Mouse (Mus musculus): ENCODE data around the gene Ints13.

Gene Ints13

DNA sequence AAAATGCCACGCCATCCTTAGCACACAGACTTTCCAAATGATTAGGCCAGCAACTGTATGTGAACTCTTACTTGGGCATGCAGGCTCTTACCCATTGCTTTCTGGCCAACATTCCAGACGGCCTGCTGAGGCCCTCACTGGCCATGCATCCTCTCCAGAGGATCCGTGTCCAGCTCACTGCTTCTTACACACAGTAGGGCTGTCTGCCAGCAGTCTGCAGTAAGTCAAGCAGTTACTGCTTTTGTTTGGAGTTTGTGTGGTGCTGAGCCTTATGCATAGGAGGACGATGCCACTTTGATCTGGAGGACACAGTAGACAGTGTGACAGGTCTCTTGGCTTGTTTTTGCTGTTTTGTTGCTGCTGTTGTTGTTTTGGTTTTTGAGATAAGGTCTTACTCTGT is 39.0 kb downstream of the Ints13 start:
- DNase-seq (ENCODE audit: low spot score in 2 of 2): no peak

DNA sequence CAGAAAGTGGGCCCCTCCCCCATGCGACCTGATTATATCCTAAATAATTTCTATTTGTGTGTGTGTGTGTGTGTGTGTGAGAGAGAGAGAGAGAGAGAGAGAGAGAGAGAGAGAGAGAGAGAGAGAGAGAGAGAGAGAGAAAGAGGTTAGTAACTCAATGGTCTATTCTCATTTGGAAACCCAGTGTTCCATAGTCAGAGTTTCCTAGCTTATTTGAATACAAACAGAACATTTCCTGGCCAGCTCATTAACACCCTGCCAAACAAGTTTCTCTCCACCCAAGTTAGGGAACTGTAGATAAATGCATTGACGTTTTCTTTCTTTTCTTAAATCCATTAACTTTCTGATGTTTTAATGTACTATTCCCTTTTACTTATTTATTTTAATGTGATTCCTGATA is 39.6 kb downstream of the Ints13 start:
- no peak for DNase-seq (ENCODE audit: low spot score in 2 of 2)

DNA sequence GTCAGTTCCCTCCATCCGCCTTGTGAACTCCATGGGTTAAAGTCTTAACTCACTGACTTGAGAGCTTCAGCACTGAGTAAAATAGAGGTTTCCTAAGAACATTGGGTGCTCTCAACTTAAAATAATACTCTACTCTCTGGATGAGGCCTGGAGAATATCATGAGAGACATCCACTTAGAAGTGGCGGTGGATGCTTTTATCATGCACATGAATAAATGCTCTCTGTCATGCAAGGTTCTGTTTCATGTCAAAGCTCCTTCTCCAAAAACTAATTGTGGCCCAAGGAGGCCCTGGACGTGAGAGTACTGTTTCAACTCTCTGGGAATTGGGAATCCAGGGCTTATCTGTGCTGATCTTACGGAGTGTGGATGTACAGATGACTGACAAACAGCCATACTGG is 40.5 kb downstream of the Ints13 start:
- no peak for DNase-seq (ENCODE audit: low spot score in 2 of 2)

- no peak for DNase-seq (ENCODE audit: low spot score in 2 of 2)
These were observed 42.1 kb downstream of the Ints13 start for GRCm38 (mm10) chr6:146535501-146535900.

GRCm38 (mm10) chr6:146533146-146533545 is 44.5 kb downstream of the Ints13 start:
- DNase-seq (ENCODE audit: low spot score in 2 of 2): no peak

GRCm38 (mm10) chr6:146530769-146531168 is 46.9 kb downstream of the Ints13 start:
- no peak for DNase-seq (ENCODE audit: low spot score in 2 of 2)

DNA sequence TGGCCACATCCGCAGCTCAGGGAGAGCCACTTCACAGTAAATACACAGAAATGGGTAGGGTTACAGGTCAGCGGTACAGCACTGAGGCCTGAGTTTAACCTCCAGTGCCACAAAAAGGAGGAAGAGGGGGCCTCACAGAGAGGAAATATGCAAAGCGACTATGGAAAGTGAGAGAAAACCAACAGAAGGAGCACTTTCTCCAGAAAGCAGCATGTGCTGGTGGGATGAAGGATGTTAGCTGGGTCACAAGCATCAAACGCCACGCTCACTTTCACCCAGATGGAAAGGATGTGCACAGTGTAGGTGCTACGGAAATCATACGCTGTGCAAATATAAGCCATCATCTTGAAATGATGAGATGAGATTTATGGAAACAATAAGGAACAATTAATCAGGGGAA is 47.3 kb downstream of the Ints13 start:
- DNase-seq (ENCODE audit: low spot score in 2 of 2): no peak

DNA sequence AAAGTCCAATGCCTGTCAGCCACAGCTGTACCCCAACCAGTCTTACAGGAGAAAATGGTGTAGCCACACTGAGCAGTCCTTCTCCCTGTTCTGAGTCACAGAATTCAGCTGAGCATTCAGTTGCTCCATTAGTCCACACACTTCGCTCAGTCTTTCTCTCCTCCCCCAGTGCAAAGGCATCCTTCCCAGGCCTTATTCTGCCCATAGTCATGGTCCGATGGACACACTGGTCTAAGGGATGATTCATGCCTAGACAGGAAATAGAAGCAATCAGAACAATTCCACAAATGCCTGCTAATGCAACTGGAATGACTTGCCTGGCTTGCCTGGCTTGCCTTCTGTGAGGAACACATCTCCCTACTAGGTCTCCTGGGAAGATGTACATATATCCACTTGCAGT is 50.1 kb downstream of the Ints13 start:
- DNase-seq (ENCODE audit: low spot score in 2 of 2): no peak

DNA sequence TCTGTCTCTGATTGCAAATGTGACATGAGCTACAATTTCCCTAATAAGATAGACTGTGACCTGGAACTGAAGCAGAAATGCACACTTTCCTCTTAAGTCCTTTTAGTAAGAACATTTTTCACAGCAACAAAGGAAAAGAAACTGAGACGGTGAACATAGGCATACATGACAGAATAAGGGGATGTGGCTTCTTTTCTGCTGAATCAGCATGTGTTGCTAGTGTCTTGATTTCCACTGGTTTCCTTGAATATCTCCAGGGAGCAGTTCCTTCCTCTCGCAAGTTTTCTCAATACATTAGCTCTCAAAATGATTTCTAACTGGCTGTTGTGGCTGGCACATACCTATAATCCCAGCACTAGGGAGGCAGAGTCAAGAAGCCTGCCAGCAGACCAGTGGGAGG is 52.1 kb downstream of the Ints13 start:
- DNase-seq (ENCODE audit: low spot score in 2 of 2): no peak

- DNase-seq (ENCODE audit: low spot score in 2 of 2): no peak
These were observed 56.0 kb downstream of the Ints13 start for GRCm38 (mm10) chr6:146521456-146522245.

GRCm38 (mm10) chr6:146519019-146519418 is 58.6 kb downstream of the Ints13 start:
- DNase-seq (ENCODE audit: low spot score in 2 of 2): no peak

DNA sequence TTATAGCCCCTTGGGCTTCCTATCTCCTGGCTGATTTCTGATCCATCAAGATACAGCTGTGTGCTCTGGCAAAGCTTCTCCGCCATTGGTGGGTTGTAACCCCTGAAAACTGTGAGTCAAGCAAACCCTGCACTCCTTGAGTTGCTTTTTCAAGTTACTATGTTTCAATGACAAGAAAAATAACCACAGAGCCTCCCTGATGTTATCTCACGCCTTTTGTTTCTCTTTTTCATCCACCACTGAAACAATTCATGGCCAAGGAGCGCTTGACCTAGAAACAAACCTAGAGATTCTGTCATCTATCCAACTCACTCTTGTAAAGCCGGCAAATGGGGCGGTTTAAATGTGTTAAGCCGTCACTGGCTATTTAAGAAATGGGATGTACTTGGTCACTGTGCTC is 61.7 kb downstream of the Ints13 start:
- no peak for DNase-seq (ENCODE audit: low spot score in 2 of 2)

DNA sequence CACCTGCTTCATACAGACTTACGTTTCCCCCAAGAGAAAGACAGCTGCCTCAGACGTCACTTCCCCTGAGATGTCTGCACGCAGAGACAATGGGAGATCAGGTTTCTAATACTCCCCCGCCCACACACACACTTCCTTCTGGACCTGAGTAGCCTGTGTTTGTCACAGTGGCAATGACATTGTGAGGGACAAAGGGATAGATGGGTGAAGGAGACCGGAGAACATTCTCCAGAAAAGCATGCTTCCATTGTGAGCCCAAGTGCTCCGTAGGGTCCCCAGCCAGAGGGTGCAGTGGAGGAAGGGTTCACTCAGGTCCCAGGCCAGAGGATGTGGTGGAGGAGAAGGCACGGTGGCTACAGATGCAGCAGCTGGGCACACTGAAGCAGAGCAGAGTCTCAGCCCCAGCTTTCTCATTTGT is 63.1 kb downstream of the Ints13 start:
- no peak for DNase-seq (ENCODE audit: low spot score in 2 of 2)

DNA sequence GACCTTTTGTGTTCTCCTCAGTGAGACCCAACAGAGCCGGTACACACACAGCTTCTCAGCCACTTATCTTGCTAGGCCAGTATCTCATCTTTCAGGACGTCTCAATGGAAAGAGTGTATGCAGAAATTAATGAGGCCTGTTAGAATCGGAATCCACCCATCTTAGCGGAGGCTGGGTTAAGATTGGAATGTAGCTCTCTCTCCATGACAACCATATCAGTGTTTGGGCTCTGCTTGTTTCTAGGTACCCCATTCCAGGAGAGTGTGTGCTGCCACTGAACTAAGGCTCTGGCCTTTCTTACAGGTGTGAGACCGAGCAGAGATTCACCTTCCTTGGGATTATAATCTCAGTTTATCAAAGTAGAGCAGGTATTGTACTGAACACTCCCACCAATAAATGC is 63.7 kb downstream of the Ints13 start:
- no peak for DNase-seq (ENCODE audit: low spot score in 2 of 2)

GRCm38 (mm10) chr6:146513384-146513783 is 64.3 kb downstream of the Ints13 start:
- no peak for DNase-seq (ENCODE audit: low spot score in 2 of 2)

- DNase-seq (ENCODE audit: low spot score in 2 of 2): no peak
These were observed 66.1 kb downstream of the Ints13 start for GRCm38 (mm10) chr6:146511511-146511910.

DNA sequence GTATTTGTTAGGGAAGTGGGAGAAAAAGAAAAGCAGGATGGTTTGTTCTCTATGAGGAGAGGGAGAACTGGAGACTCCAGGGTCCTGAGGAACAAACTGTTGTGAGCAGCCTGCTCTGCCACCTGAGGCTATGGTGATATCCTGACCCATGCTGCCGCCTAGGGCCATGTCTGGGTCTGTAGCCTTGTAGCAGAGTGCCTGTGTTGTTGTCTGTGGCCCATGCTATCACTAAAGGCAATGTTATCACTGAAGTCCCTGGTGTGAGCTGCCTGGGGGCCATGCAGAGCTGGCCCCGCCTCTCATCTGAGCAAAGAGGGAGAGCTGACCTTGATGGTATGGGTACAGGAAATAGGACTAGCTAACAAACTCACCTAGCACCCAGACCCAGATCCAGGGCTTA is 67.7 kb downstream of the Ints13 start:
- DNase-seq (ENCODE audit: low spot score in 2 of 2): no peak

GRCm38 (mm10) chr6:146504459-146504858 is 73.2 kb downstream of the Ints13 start:
- DNase-seq (ENCODE audit: low spot score in 2 of 2): no peak

DNA sequence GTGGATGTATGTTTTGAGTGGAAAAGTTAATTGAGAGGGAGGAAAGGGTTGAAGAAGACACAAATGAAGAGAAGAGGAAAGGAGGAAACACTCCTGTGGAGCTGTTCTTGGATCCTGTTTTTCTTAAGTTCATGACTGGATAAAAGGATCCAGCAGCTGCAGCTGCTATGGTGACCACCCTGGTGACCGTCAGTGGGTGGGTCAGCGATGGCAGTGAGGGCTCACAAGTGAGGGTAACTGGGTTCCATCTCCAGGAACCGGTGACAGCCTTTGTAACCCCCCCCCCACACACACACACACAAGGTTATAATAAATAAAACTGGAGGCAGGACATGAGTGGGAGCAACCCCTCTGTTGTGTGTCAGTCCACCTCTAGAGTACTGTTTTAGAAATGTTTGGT is 74.8 kb downstream of the Ints13 start:
- no peak for DNase-seq (ENCODE audit: low spot score in 2 of 2)

- peak; percentile 41 to 57 for DNase-seq (ENCODE audit: low spot score in 2 of 2)
These were observed 75.5 kb downstream of the Ints13 start, which contains the start of gene Itpr2 for GRCm38 (mm10) chr6:146501866-146502804. TSS of gene Itpr2 (minus strand) at chr6:146502223.

GRCm38 (mm10) chr6:146501316-146501865 is 76.2 kb downstream of the Ints13 start:
- peak in 1 of 2 experiments; percentile 11 for DNase-seq (ENCODE audit: low spot score in 2 of 2)

GRCm38 (mm10) chr6:146500771-146501170 is 76.9 kb downstream of the Ints13 start:
- DNase-seq (ENCODE audit: low spot score in 2 of 2): no peak
